Comparison of ENCODE assay signal across 11 mouse cellular contexts in the genomic region with DNA sequence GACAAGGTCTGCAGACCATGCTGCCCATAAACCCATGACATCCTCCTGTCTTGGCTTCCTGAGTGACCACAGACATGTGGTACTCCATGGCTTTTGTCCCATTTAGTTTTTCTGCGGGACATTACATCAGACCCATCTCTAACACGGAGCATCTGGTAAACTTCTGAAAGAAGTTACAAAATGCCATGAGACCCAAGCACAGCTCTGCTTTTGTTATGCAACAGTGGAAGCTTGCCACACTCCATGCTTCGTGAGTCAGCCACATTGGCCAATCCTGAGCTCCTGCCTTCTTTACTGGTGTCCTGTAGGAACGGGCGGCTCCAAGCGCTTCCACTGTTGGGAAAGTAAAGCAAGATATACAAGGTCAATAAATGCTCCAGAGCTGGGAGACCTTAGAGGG. TPM values are rescaled to one million over a fixed set of nuclear protein-coding genes. Genes with fewer than 3 reads are reported as not detected.
DNase-seq lines count a peak whose midpoint lies in the region; ATAC-seq lines count a peak whose summit lies in the region.
"Had no signal": no experiment of that assay in that cellular context is flagged by ENCODE, and none has a peak within 500 bp of the region (broad histone marks: within the 10 kb centered on the region; RNA-seq: fewer than 3 reads in every experiment).

No protein-coding gene starts in this region.

- 87% methylated on average over 6 of the region's 6 CpGs for WGBS in hindbrain, embryonic 13.5 days
- 88% methylated on average over 6 of the region's 6 CpGs for WGBS in kidney, embryonic 14.5 days

- no peak overlapping the region for H3K27ac ChIP-seq in hindbrain, embryonic 13.5 days
- H3K27ac ChIP-seq in kidney, embryonic 14.5 days (ENCODE audit: low read depth, low read length) = no peak overlapping the region
- H3K27ac ChIP-seq: liver, embryonic 13.5 days had no signal

- H3K4me1 ChIP-seq in hindbrain, embryonic 13.5 days (replicated peaks) = no peaks in the 10 kb centered on the region
- no peaks in the 10 kb centered on the region for H3K4me1 ChIP-seq in kidney, embryonic 14.5 days (ENCODE audit: control insufficient read depth, insufficient read depth, low read length)

- H3K27me3 ChIP-seq in hindbrain, embryonic 13.5 days = no peaks in the 10 kb centered on the region
- no peaks in the 10 kb centered on the region for H3K27me3 ChIP-seq in kidney, embryonic 14.5 days (ENCODE audit: control insufficient read depth, insufficient read depth, low read length)
- H3K27me3 ChIP-seq: liver, embryonic 13.5 days had no signal

- H3K9ac ChIP-seq in hindbrain, embryonic 13.5 days = no peak overlapping the region
- no peak overlapping the region for H3K9ac ChIP-seq in kidney, embryonic 14.5 days (ENCODE audit: low read depth, low read length)
- H3K9ac ChIP-seq: liver, embryonic 13.5 days had no signal

- ATAC-seq in granulocyte monocyte progenitor cell, adult 5-6 weeks (replicated peaks; ENCODE audit: poor library complexity, severe bottlenecking) = peak; percentile 63
- ATAC-seq in hindbrain, embryonic 13.5 days (ENCODE audit: low FRiP score) = no peak
- no peak for ATAC-seq in kidney, embryonic 14.5 days (ENCODE audit: low FRiP score, low TSS enrichment)

- H3K4me2 ChIP-seq in hindbrain, embryonic 13.5 days = no peak overlapping the region
- no peak overlapping the region for H3K4me2 ChIP-seq in kidney, embryonic 14.5 days (replicated peaks; ENCODE audit: low read depth, low read length)
- H3K4me2 ChIP-seq: liver, embryonic 13.5 days had no signal

- DNase-seq in layer of hippocampus, adult 11-12 months (ENCODE audit: low spot score) = peak; percentile 52
- no peak for DNase-seq in layer of hippocampus, postnatal 25 days (ENCODE audit: extremely low spot score in 1 of 2, low spot score in 1 of 2)
- peak; percentile 51 to 91 for DNase-seq in adrenal gland, adult (ENCODE audit: inconsistent age in 2 of 2, low spot score in 1 of 2)
- DNase-seq in lung, postnatal 36 days = peak; percentile 90
- no peak for DNase-seq in kidney, postnatal 4 days
- DNase-seq: kidney, adult 8-10 months; liver, embryonic 13.5 days had no signal

- no peak overlapping the region for H3K4me3 ChIP-seq in hindbrain, embryonic 13.5 days
- no peak overlapping the region for H3K4me3 ChIP-seq in kidney, embryonic 14.5 days (ENCODE audit: low read length)
- H3K4me3 ChIP-seq: erythroblast, embryonic 14.5 days; liver, embryonic 13.5 days had no signal

- no peaks in the 10 kb centered on the region for H3K36me3 ChIP-seq in hindbrain, embryonic 13.5 days
- no peaks in the 10 kb centered on the region for H3K36me3 ChIP-seq in kidney, embryonic 14.5 days (ENCODE audit: control insufficient read depth, insufficient read depth, low read length)
- H3K36me3 ChIP-seq: liver, embryonic 13.5 days had no signal

- H3K9me3 ChIP-seq in hindbrain, embryonic 13.5 days = no peaks in the 10 kb centered on the region
- H3K9me3 ChIP-seq in kidney, embryonic 14.5 days (ENCODE audit: control insufficient read depth, low read length) = no peaks in the 10 kb centered on the region
- H3K9me3 ChIP-seq: liver, embryonic 13.5 days had no signal

RNA-seq across cellular contexts. Expression of a gene that starts 11.6 kb away (rescaled TPM):
- 10 to 100 TPM; 69.6 to 87.4 TPM for total RNA-seq in layer of hippocampus, postnatal 25 days (2021)
- total RNA-seq in granulocyte monocyte progenitor cell, adult 5-6 weeks (2014; fragmentation: Nextera tagmentation) = 19.9 and 26.1 TPM in 2 replicates
- 24.4 and 24.5 TPM in 2 replicates for total RNA-seq in granulocyte monocyte progenitor cell, adult 5-6 weeks (2017)
- 84.8 and 101 TPM in 2 replicates for polyA plus RNA-seq in hindbrain, embryonic 13.5 days (2015; fragmentation: Nextera tagmentation; extraction: Ambion mirVana)
- polyA plus RNA-seq in kidney, embryonic 14.5 days (2014; fragmentation: Nextera tagmentation; extraction: Ambion mirVana) = 37.4 and 42.8 TPM in 2 replicates

Comparison
In these comparisons a context has a peak if more than half of its experiments do, and no peak if none do; other contexts are left out.
1. DNase-seq: peak in layer of hippocampus, adult 11-12 months (single experiment), adrenal gland, adult (2 of 2) and lung, postnatal 36 days (single experiment); none in layer of hippocampus, postnatal 25 days (0 of 2) and kidney, postnatal 4 days (0 of 2).